In the genomic region with DNA sequence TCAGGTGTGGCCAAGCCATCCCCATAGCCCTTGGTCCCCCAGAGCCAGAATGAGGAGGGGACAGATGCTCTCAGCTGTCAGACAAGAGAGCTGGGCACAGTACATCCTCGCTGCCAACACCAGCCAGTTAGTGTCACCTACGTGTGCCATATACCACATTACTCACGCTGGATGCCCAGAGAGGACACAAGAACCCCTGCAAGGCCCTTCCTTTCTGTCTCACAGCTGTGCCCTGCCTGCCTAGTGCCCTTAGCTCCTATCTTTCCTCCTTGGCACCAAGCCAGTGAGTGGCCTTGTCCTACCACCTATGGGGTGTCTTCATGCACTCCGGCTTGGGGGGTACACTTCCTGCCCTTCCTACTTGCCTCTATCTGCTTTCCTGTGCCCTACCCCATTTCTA, we compare ENCODE assay signal across 9 mouse cellular contexts. TPM values are rescaled to one million over a fixed set of nuclear protein-coding genes. Genes with fewer than 3 reads are reported as not detected.
DNase-seq lines count a peak whose midpoint lies in the region; ATAC-seq and TF ChIP-seq lines count a peak whose summit lies in the region.
"Had no signal": no experiment of that assay in that cellular context is flagged by ENCODE, and none has a peak within 500 bp of the region (broad histone marks: within the 10 kb centered on the region; RNA-seq: fewer than 3 reads in every experiment).

No protein-coding gene starts in this region.

- DNase-seq in thymus, adult 2 months = no peak
- no peak for DNase-seq in thymus, adult 18-20 months
- DNase-seq in liver, postnatal 0 days = peak; percentile 46
- no peak for DNase-seq in ovary, postnatal 14 days (ENCODE audit: low spot score)
- DNase-seq in ovary, postnatal 10 days (ENCODE audit: low spot score) = no peak
- no peak for DNase-seq in adrenal gland, postnatal 25 days
- DNase-seq: cerebellum, adult 8-10 months had no signal

- H3K4me1 ChIP-seq in thymus, adult 2 months (replicated peaks; ENCODE audit: control insufficient read depth, insufficient read depth, low read length) = peaks cover 27% of the 10 kb centered on the region
- H3K4me1 ChIP-seq in forebrain, embryonic 15.5 days = peaks cover 58% of the 10 kb centered on the region
- H3K4me1 ChIP-seq in liver, postnatal 0 days (ENCODE audit: insufficient read depth) = peaks cover 29% of the 10 kb centered on the region

- H3K9ac ChIP-seq in forebrain, embryonic 15.5 days (replicated peaks) = no peak overlapping the region
- peak overlapping the region; percentile 13; the same call in 1 of the 2 replicates for H3K9ac ChIP-seq in liver, postnatal 0 days (replicated peaks)

- WGBS in thymus, adult 2 months = 55% methylated on average over 4 of the region's 4 CpGs
- 44% methylated on average over 4 of the region's 4 CpGs for WGBS in forebrain, embryonic 15.5 days
- WGBS in liver, postnatal 0 days (ENCODE audit: insufficient replicate concordance) = 53% methylated on average over 4 of the region's 4 CpGs

- H3K9me3 ChIP-seq in forebrain, embryonic 15.5 days = no peaks in the 10 kb centered on the region
- no peaks in the 10 kb centered on the region for H3K9me3 ChIP-seq in liver, postnatal 0 days (ENCODE audit: low read length)

- H3K36me3 ChIP-seq in thymus, adult 2 months (ENCODE audit: control insufficient read depth, insufficient read depth, low read length) = no peaks in the 10 kb centered on the region
- no peaks in the 10 kb centered on the region for H3K36me3 ChIP-seq in forebrain, embryonic 15.5 days
- H3K36me3 ChIP-seq in liver, postnatal 0 days (replicated peaks; ENCODE audit: insufficient read depth, low read length) = no peaks in the 10 kb centered on the region

- H3K27ac ChIP-seq in thymus, adult 2 months (ENCODE audit: control insufficient read depth, insufficient read depth, low read length) = peak overlapping the region; percentile 13; the same call in 1 of the 2 replicates
- H3K27ac ChIP-seq in forebrain, embryonic 15.5 days (replicated peaks) = peak overlapping the region; percentile 57; the same call in 1 of the 2 replicates
- no peak overlapping the region for H3K27ac ChIP-seq in liver, postnatal 0 days (ENCODE audit: low read depth)
- H3K27ac ChIP-seq: macrophage had no signal

- no peak overlapping the region for H3K4me3 ChIP-seq in thymus, adult 2 months (ENCODE audit: control insufficient read depth, insufficient read depth, low read length)
- no peak overlapping the region for H3K4me3 ChIP-seq in forebrain, embryonic 15.5 days
- no peak overlapping the region; the same call in 1 of the 2 replicates for H3K4me3 ChIP-seq in liver, postnatal 0 days (ENCODE audit: low read depth, low read length)

- no peak overlapping the region for H3K4me2 ChIP-seq in forebrain, embryonic 15.5 days (replicated peaks)
- H3K4me2 ChIP-seq in liver, postnatal 0 days (ENCODE audit: low read depth, low read length) = peak overlapping the region; percentile 75

- TF ChIP-seq POLR2A in thymus, adult 2 months (IDR thresholded peaks at IDR 0.05; ENCODE audit: control insufficient read depth, extremely low read depth, insufficient read depth, low read length, poor library complexity) = no peak

- no peak for TF ChIP-seq CTCF in thymus, adult 2 months (IDR thresholded peaks at IDR 0.05; ENCODE audit: borderline replicate concordance, control insufficient read depth, extremely low read depth, insufficient read depth, low read length, poor library complexity)
- TF ChIP-seq CTCF in liver, postnatal 0 days (IDR thresholded peaks at IDR 0.05; ENCODE audit: low read depth) = no peak

- no peak for ATAC-seq in forebrain, embryonic 15.5 days (replicated peaks)
- no peak for ATAC-seq in liver, postnatal 0 days

- peaks cover 4% of the 10 kb centered on the region; the same call in 1 of the 2 replicates for H3K27me3 ChIP-seq in thymus, adult 2 months (ENCODE audit: control insufficient read depth, insufficient read depth, low read length)
- no peaks in the 10 kb centered on the region for H3K27me3 ChIP-seq in forebrain, embryonic 15.5 days
- peaks cover 36% of the 10 kb centered on the region for H3K27me3 ChIP-seq in liver, postnatal 0 days (ENCODE audit: insufficient read depth, low read length)

- no peak for TF ChIP-seq EP300 in liver, postnatal 0 days (IDR thresholded peaks at IDR 0.05; ENCODE audit: low read depth)

RNA-seq across cellular contexts. Expression of gene Pou2f2, which starts 24.9 kb away (rescaled TPM):
- 5.6 and 5.7 TPM in 2 replicates for polyA plus RNA-seq in thymus, adult 2 months (2012; rRNA removed)
- polyA plus RNA-seq in forebrain, embryonic 15.5 days (2015; fragmentation: Nextera tagmentation; extraction: Ambion mirVana) = 17.4 and 17.5 TPM in 2 replicates
- 2.0 and 2.9 TPM in 2 replicates for polyA plus RNA-seq in liver, postnatal 0 days (2015; fragmentation: Nextera tagmentation; extraction: Ambion mirVana)
- total RNA-seq in adrenal gland, postnatal 25 days (2021) = 0.67 and 1.0 TPM in 2 replicates
